Mouse (Mus musculus) retina, adult 2 months (tissue): ENCODE results near the gene Rgs5.

Experiments
- DNase-seq: peaks from one replicate; pipeline ENCODE4 v3.0.0-alpha.2; 2012; ENCODE audit warnings: low read depth, low spot score

The Rgs5 gene

DNA sequence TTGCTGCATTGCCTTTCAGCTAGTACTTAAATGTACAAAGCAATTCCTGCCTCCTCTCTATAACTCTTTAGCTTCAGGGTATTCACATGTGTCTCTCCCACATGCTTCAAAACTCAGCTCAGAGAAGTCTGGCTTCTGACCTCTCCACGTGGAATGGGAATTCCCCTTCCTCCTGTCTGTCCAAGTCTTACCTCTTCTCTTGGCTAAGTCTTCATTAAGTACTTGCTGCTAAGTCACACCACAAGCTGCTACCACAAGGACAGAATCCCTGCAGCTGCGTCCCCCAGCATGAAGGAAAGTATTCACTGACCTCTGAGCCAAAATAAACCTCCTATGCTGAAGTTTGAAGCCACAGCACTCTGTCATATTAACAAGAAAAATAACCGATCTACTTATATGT lies 71.0 kb downstream of the Rgs5 start:
- DNase-seq = no peak

DNA sequence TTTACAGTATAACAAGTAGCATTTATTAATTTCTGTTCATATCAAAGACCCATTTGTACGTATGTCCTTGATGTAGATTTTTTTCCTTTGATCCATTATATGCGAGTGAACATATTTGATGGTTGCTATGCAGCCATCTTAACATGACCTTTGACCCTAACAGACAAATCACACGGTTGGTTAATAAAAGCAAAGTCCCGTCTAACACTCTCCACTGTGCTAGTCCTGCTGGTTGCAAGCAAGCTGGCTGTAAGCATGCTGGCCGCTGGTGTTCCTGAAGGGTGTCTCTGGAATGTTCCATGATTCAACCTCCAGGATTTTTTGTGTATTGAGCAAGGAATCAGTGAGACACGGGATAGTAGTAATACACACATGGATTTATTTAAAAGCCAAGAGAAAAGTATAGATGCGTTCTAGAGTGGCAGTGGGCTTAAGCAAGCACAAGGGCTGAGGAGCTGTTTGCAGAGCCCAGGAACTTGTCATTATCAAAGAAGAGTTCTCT lies 75.3 kb downstream of the Rgs5 start:
- DNase-seq = no peak

DNA sequence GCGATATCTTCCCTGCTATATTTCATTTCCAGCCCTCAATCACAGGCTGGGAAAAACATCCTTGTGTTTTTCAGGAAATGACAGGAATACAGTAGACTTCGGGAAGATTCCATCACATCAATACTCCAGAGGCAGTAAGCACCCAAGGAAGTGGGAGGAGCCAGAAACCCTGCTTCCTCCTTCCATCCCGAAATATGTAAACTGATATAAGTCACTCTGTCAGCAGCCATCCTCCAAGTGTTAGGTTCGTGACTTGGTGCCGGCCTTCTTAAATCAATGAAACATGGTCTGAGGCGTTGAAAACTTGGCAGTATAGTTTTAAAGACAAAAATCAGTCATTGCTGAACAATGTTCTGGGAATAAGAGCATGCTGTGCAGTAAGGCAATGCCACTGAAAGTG lies 80.8 kb downstream of the Rgs5 start:
- no peak for DNase-seq

DNA sequence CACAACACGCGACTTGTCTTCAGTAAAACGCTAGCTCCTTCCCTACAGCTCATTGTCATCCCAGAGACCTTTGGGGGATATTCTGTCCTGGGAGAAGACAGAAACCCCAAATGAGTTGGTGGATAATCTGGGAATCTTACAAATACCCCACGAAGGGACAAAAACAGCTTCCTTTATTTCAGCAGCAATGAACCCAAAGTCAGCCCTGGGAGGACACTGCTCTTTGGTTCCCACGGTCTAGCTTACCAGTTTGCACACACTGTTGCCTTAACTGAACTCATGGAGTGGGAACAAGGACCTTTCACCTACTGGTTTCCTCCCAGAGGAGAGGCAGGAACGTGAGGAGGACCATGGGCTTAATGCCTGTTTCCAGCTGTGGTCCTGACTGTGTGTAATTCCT lies 81.9 kb downstream of the Rgs5 start:
- DNase-seq = no peak

DNA sequence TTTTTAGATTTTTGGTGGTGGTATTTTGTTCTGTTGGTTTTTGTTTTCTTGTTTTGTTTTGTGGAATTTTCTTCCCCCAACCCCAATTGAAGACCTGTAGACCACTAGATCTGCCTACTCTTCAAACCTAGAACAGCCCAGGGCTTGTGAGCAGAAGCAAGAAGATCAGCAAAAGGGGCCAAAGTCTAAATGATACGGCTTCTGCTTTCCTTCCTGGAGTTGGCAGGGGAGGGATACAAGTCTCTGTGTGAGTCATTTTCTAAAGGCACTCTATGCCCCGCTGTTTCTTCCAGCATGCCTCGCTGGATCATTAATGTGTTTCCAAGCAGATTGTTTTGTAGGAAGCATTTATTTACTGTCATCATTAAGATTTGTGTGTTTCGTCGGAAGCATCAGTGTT lies 85.8 kb downstream of the Rgs5 start:
- no peak for DNase-seq
